Mouse (Mus musculus): ENCODE measurements around the gene Ctr9. TPM values are rescaled to one million over a fixed set of nuclear protein-coding genes. Genes with fewer than 3 reads are reported as not detected.

Ctr9 gene
- total RNA-seq, 4 experiments from 2014 or later = 42.6 to 54.4 (median 45.5) TPM

DNA sequence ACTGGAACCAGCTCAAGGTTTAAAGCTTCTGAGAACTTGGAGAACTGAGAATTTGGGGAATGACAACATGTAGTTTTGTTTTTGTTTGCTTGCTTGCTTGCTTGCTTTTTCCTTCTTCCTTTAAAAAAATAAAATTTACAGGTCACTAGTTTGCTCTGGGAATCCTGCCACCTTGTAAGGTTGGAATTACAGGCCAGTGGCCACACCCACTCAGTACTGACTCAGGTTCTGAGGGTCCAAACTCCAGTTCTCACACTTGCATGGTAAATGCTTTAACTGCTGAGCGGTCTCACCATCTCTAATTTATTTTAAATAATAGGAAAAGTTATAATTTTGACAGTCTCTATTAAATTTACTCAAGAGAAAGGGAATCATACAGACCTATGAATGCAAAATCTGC, 69.4 kb downstream of the Ctr9 start:
- no peak for DNase-seq (ENCODE audit: low spot score in 2 of 2)

Other genes starting within 250 kb of the Ctr9 start
- gene Rnf141, start 184.5 kb upstream of the Ctr9 start, total RNA-seq (2022) = 10 to 100 TPM; 72.8 to 92.5 (median 82.8) TPM
- gene Lyve1, start 165.7 kb upstream of the Ctr9 start, total RNA-seq (2022) = 1 to 10 TPM in 3 of 4 experiments, under 1 TPM in 1; 0.99 to 2.2 (median 1.6) TPM
- gene Mrvi1, start 46.5 kb upstream of the Ctr9 start, total RNA-seq (2022) = 1 to 10 TPM; 1.7 to 5.9 (median 3.5) TPM
- 100 to 1,000 TPM; 572 to 597 (median 584) TPM for gene Eif4g2, start 54.1 kb downstream of the Ctr9 start, total RNA-seq (2022)